Mouse (Mus musculus) natural killer cell, adult 2 months (primary cell): Measurements from ENCODE around the gene Dld.

Source experiments
- DNase-seq, 2 experiments: peaks; one replicate each; pipeline ENCODE4 v3.0.0; 2022; ENCODE audit warnings: low spot score in 2 of 2

Gene Dld

GRCm38 (mm10) chr12:31321532-31321931 is 29.7 kb downstream of the Dld start:
- DNase-seq: no peak

GRCm38 (mm10) chr12:31320817-31321216 is 30.4 kb downstream of the Dld start:
- DNase-seq: no peak

GRCm38 (mm10) chr12:31318409-31318963 is 32.8 kb downstream of the Dld start:
- no peak for DNase-seq

- DNase-seq: no peak
Observed at GRCm38 (mm10) chr12:31317670-31318408, 33.4 kb downstream of the Dld start.

GRCm38 (mm10) chr12:31315961-31316360 is 35.3 kb downstream of the Dld start:
- no peak for DNase-seq

GRCm38 (mm10) chr12:31314310-31314709 is 36.9 kb downstream of the Dld start:
- no peak for DNase-seq

- DNase-seq: no peak
Observed at GRCm38 (mm10) chr12:31313136-31313535, 38.1 kb downstream of the Dld start.

GRCm38 (mm10) chr12:31312281-31312680 is 39.0 kb downstream of the Dld start:
- no peak for DNase-seq

GRCm38 (mm10) chr12:31311671-31312265 is 39.5 kb downstream of the Dld start:
- no peak for DNase-seq

- no peak for DNase-seq
Observed at GRCm38 (mm10) chr12:31310687-31311086, 40.6 kb downstream of the Dld start.

- no peak for DNase-seq
Observed at GRCm38 (mm10) chr12:31307756-31308155, 43.5 kb downstream of the Dld start.

- no peak for DNase-seq
Observed at GRCm38 (mm10) chr12:31307011-31307410, 44.2 kb downstream of the Dld start.

GRCm38 (mm10) chr12:31306075-31306675 is 45.1 kb downstream of the Dld start:
- DNase-seq: no peak

GRCm38 (mm10) chr12:31302766-31303511 is 48.3 kb downstream of the Dld start:
- no peak for DNase-seq

GRCm38 (mm10) chr12:31302266-31302665 is 49.0 kb downstream of the Dld start:
- DNase-seq: no peak

GRCm38 (mm10) chr12:31300276-31300675 is 51.0 kb downstream of the Dld start:
- no peak for DNase-seq

GRCm38 (mm10) chr12:31299676-31300197 is 51.5 kb downstream of the Dld start:
- DNase-seq: no peak

GRCm38 (mm10) chr12:31299126-31299525 is 52.1 kb downstream of the Dld start:
- no peak for DNase-seq

GRCm38 (mm10) chr12:31298530-31298929 is 52.7 kb downstream of the Dld start:
- DNase-seq: no peak

GRCm38 (mm10) chr12:31298122-31298521 is 53.1 kb downstream of the Dld start:
- no peak for DNase-seq

- no peak for DNase-seq
Observed at GRCm38 (mm10) chr12:31296097-31296496, 55.2 kb downstream of the Dld start.

- no peak for DNase-seq
Observed at GRCm38 (mm10) chr12:31295505-31295904, 55.7 kb downstream of the Dld start.
